23 mouse cellular contexts compared by ENCODE assay signal in the genomic region with DNA sequence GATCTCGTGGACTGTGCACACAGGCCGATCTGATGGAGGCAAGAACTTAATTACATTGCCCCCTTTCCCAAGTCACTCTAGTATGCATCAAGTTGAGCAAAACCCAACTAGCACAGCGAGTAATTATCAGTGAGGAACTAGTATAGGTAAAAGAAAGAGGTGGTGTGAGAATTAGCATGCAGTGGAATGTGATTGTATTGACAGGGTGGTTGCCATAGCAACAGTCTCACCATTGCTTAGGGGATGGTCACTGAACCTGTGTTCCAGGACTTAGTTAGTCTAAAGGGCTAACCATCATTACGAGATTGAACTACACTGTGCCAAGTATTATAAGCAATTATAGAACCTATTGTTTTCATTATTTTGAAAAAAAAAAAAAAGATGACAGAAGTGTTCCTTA.
"Had no signal": no experiment of that assay in that cellular context is flagged by ENCODE, and none has a peak within 500 bp of the region (broad histone marks: within the 10 kb centered on the region; RNA-seq: fewer than 3 reads in every experiment).

No protein-coding gene starts in this region.

- H3K9ac ChIP-seq: kidney, embryonic 15.5 days; limb, embryonic 13.5 days; liver, embryonic 12.5 days; liver, embryonic 15.5 days; lung, embryonic 15.5 days; neural tube, embryonic 13.5 days had no signal

- H3K27ac ChIP-seq: kidney, embryonic 15.5 days; left cerebral cortex, adult 2 months; limb, embryonic 10.5 days; limb, embryonic 13.5 days; liver, embryonic 12.5 days; liver, embryonic 15.5 days; lung, embryonic 15.5 days; neural tube, embryonic 13.5 days had no signal

- DNase-seq: kidney, postnatal 10 days; kidney, postnatal 36 days; layer of hippocampus, postnatal 36 days; liver; lung, adult 18-20 months; lung, postnatal 10 days; lung, postnatal 4 days; retina, postnatal 1 day; right cerebral cortex, postnatal 25 days; spleen, adult 18-20 months; thymus, adult 18-20 months; thymus, postnatal 36 days had no signal

- H3K27me3 ChIP-seq: kidney, embryonic 15.5 days; limb, embryonic 13.5 days; lung, embryonic 15.5 days; neural tube, embryonic 13.5 days had no signal

- H3K4me3 ChIP-seq: kidney, embryonic 15.5 days; left cerebral cortex, adult 2 months; limb, embryonic 10.5 days; limb, embryonic 13.5 days; liver, embryonic 12.5 days; liver, embryonic 15.5 days; lung, embryonic 15.5 days; myocyte; neural tube, embryonic 13.5 days had no signal

- ATAC-seq: liver, embryonic 12.5 days; midbrain, embryonic 16.5 days had no signal

- H3K9me3 ChIP-seq: kidney, embryonic 15.5 days; limb, embryonic 10.5 days; limb, embryonic 13.5 days; liver, embryonic 12.5 days; liver, embryonic 15.5 days; lung, embryonic 15.5 days; neural tube, embryonic 13.5 days had no signal

- H3K36me3 ChIP-seq: kidney, embryonic 15.5 days; limb, embryonic 10.5 days; limb, embryonic 13.5 days; liver, embryonic 12.5 days; liver, embryonic 15.5 days; lung, embryonic 15.5 days; neural tube, embryonic 13.5 days had no signal

- H3K4me2 ChIP-seq: kidney, embryonic 15.5 days; limb, embryonic 13.5 days; liver, embryonic 12.5 days; liver, embryonic 15.5 days; lung, embryonic 15.5 days; midbrain, embryonic 11.5 days; neural tube, embryonic 13.5 days had no signal
